Mouse (Mus musculus) c-Kit-positive CD71-positive TER-119-positive erythroid progenitor cells, embryonic 14.5 days (primary cell): ENCODE measurements around the gene Dhx9.
"Not testable (repeated sequence)": the region's sequence is repeated elsewhere in the genome, so short reads cannot be mapped to it uniquely, and the experiment has no call there.

ENCODE experiments used
- DNase-seq: peaks from one replicate; pipeline ENCODE4 v3.0.0-alpha.2; 2013; ENCODE audit warnings: low spot score

Dhx9 gene

DNA sequence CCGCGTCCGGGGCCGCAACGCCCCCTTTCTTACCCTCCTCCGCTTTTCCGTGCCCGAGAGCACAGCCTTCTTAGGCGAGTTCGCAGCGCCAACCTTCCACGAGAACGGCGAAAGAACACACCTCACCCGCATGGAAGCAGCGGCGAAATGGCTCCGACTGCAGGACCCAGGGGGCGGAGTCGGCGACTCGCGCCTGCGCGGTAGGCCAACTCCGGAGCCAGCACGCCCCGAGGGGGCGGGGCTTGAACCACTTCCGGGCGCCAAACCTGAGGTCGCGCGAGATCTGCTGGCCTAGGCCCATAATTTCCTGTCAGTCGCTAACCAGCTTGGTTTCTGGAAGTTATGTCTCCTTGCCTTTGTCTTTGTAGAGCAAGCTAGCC lies at the start of gene Dhx9:
Gene Dhx9 (minus strand): TSS at position 161 of the 380 bp plus-strand sequence.
- DNase-seq, result peak; percentile 93

GRCm38 (mm10) chr1:153535611-153536010 lies 48.2 kb upstream of the Dhx9 start:
- DNase-seq, result no peak

GRCm38 (mm10) chr1:153532896-153533295 lies 45.4 kb upstream of the Dhx9 start:
- not testable (repeated sequence) for DNase-seq

GRCm38 (mm10) chr1:153532234-153532841 lies 44.9 kb upstream of the Dhx9 start:
- DNase-seq, result no peak

- no peak for DNase-seq
These were observed 44.3 kb upstream of the Dhx9 start for GRCm38 (mm10) chr1:153531677-153532233.

DNA sequence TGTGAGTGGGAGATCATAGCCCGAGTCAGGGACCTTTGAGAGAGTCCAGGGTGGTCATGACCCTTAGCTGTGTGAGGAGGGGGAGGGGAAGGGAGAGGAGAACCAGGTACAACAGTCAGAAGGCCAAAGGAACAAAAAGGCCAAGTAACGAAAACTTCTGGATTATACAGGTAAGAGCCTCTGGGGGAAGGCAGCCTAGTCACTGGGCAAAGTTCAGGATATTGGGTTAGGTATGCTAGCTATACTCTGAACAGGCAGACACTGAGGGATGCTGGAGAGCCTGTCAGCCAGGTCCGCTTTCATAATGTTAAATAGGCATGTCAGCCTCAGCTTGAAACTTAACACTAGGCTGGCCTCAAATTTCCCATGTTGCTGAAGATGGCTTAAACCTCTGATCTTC lies 34.7 kb upstream of the Dhx9 start:
- DNase-seq, result no peak

- DNase-seq, result no peak
These were observed 27.9 kb upstream of the Dhx9 start for GRCm38 (mm10) chr1:153515368-153515767.

DNA sequence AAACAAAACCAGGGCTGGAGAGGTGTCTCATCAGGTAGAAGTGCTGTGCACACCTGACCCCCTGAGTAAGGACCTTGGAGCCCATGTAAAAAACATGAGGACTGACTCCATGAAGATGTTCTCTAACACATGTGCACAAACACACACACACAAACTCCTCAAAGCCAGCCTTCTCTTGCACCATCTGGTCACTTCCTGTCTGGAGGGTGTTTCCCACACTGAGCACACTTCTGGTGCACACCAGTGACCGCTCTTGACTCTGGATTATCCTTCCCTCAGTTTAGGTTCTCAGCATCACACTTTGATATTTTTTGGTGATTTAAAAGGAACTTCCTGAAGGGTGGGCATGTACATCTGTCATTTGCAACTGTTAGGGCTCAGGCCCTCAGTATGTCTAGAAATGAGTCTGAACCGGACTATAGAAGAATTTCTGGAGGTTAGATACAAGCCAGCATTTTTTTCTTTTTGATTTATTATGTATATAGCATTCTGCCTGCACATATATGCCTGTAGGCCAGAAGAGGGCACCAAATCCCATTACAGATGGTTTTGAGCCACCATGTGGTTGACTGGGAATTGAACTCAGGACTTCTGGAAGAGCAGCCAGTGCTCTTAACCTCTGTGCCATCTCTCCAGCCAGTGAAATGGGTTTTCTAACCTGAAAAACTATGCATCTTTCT lies 23.0 kb upstream of the Dhx9 start:
- DNase-seq, result no peak

DNA sequence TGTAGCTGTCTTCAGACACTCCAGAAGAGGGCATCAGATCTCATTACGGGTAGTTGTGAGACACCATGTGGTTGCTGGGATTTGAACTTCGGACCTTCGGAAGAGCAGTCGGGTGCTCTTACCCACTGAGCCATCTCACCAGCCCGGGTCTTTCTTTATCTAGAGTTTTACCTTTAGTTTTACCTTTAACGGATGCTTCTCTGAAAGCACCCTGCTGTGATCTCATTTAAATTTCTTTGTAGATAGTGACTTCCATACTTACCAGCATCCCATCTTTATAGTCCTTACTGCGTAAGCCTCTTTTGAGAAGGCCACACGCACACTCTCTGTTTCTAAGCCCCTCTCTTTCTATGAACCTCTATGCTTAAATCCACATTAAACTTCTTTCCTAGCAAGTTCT lies 22.1 kb upstream of the Dhx9 start:
- DNase-seq, result not testable (repeated sequence)

DNA sequence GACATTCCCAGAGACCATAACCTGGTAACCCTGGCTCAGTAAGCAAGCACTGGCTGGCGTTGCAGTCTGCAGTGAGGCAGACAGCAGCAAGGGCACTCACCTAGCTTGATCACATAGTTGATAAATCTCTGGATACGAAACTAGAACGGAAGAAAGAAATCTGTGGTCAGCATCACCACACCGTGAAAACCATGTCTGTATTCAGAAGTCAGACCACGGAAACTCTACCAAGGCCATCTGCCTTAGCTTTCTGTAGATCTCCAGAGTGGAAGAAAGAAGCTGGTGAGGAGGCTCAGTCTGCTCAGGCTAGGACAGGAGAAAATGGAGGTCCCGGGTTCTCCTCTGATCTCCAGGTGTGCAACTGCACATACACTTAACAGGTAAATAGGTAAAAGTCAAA lies 21.6 kb upstream of the Dhx9 start:
- DNase-seq, result no peak

- no peak for DNase-seq
These were observed 18.8 kb upstream of the Dhx9 start for GRCm38 (mm10) chr1:153506266-153506665.

- DNase-seq, result no peak
These were observed 14.3 kb upstream of the Dhx9 start for GRCm38 (mm10) chr1:153501644-153502321.

DNA sequence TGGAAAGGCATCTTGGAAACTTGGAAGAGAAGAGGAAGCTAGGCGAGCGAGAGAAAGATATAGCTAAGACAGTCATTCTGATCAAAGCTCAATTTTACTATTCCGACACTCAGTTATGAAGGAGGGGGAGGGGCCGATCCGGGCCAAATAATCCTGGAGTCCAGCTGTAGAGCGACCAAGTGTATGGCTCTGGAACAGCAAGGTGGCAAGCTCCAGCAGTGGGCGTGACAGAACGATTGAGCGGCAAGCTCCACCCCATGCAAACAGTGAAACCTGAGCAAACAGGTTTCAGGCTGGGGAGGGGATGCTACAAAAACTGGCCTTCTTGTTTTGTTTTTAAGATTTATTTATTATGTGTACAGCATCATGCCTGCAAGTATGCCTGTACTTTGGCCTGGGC lies 12.6 kb upstream of the Dhx9 start:
- DNase-seq, result no peak

DNA sequence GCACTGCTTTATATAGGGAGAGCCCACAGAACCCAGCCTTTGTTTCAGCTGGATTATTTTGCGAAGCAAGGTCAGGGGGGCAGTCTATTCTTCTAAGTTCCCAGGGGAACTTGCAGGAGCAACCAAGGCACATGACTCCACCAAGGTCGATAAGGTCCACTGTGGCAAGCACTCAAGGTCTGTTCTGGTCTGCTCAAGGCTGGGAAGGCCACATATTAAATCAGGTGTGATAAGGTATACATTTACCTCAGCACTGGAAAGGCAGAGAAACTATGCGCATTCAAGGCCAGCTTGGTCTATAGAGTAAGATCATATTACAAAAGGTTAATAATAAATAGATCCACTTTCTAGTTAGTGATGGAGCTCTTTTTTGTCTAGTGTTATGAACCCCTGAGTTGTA lies 8.6 kb upstream of the Dhx9 start:
- no peak for DNase-seq

- DNase-seq, result no peak
These were observed 6.5 kb upstream of the Dhx9 start for GRCm38 (mm10) chr1:153493931-153494330.

- no peak for DNase-seq
These were observed 5.9 kb upstream of the Dhx9 start for GRCm38 (mm10) chr1:153493338-153493737.

- DNase-seq, result no peak
These were observed 4.4 kb upstream of the Dhx9 start for GRCm38 (mm10) chr1:153491822-153492221.

DNA sequence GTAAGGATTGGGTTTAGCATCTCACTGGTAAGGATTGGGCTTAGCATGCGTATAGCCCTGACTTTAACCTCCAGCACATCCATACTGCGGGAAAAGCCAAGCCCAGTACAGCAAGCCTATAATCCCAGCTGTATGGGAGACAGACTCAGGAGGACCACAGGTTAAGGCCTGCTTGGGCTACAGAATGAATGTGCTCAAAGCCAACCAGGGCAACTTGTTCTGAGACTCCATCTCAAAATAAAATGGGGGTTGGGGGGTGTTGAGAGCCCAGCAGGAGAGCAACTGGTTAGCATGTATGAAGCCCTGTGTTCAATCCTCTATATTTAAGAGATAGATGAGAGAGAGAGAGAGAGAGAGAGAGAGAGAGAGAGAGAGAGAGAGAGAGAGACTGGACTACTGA lies 3.9 kb upstream of the Dhx9 start:
- no peak for DNase-seq

- no peak for DNase-seq
These were observed 2.5 kb upstream of the Dhx9 start for GRCm38 (mm10) chr1:153489963-153490362.

GRCm38 (mm10) chr1:153489540-153489939 lies 2.1 kb upstream of the Dhx9 start:
- no peak for DNase-seq

GRCm38 (mm10) chr1:153489132-153489531 lies 1.7 kb upstream of the Dhx9 start:
- no peak for DNase-seq

- peak; percentile 57 for DNase-seq
These were observed 527 bp downstream of the Dhx9 start for GRCm38 (mm10) chr1:153486767-153487499.
